Mouse (Mus musculus): ENCODE data around the gene P2ry10.

- TF ChIP-seq CTCF (IDR thresholded peaks at IDR 0.05; ENCODE audit: low read depth) (no peak), EP300 (optimal IDR thresholded peaks at IDR 0.05) (no peak)
Observed at GRCm38 (mm10) chrX:107039146-107039545, 49.1 kb upstream of the P2ry10 start.

Data from stomach, postnatal 0 days (tissue).